In genomic region chr7:140780548-140780947, GRCm38 (mm10) we compare ENCODE assay signal across 30 mouse cellular contexts. TPM values are rescaled to one million over a fixed set of nuclear protein-coding genes. Genes with fewer than 3 reads are reported as not detected.
"Had no signal": no experiment of that assay in that cellular context is flagged by ENCODE, and none has a peak within 500 bp of the region (broad histone marks: within the 10 kb centered on the region; RNA-seq: fewer than 3 reads in every experiment).

No protein-coding gene starts in this region.

- H3K27me3 ChIP-seq: heart, embryonic 13.5 days; heart, embryonic 15.5 days; hindbrain, embryonic 13.5 days; hindbrain, embryonic 15.5 days; kidney, embryonic 15.5 days; limb, embryonic 15.5 days; liver, embryonic 12.5 days had no signal

- DNase-seq: gastrocnemius, adult 2 months; gastrocnemius, postnatal 10 days; gastrocnemius, postnatal 25 days; heart, adult 18-20 months; heart, postnatal 14 days; heart, postnatal 36 days; kidney, adult 11 months; kidney, adult 2 months; kidney, adult 9 months; kidney, postnatal 14 days; kidney, postnatal 36 days; layer of hippocampus, adult 9-11 months; layer of hippocampus, postnatal 36 days; left cerebral cortex, postnatal 4 days had no signal

- H3K4me2 ChIP-seq: heart, embryonic 11.5 days; heart, embryonic 13.5 days; heart, embryonic 15.5 days; hindbrain, embryonic 13.5 days; hindbrain, embryonic 15.5 days; kidney, embryonic 15.5 days; limb, embryonic 15.5 days; liver, embryonic 12.5 days had no signal

- H3K36me3 ChIP-seq: heart, embryonic 13.5 days; heart, embryonic 15.5 days; hindbrain, embryonic 13.5 days; hindbrain, embryonic 15.5 days; kidney, embryonic 15.5 days; limb, embryonic 15.5 days; liver, embryonic 12.5 days had no signal

- ATAC-seq: hindbrain, postnatal 0 days; intestine, embryonic 16.5 days; liver, embryonic 12.5 days had no signal

- H3K9ac ChIP-seq: heart, embryonic 13.5 days; heart, embryonic 15.5 days; hindbrain, embryonic 13.5 days; hindbrain, embryonic 15.5 days; kidney, embryonic 15.5 days; limb, embryonic 15.5 days; liver, embryonic 12.5 days; liver, embryonic 14.5 days had no signal

- H3K27ac ChIP-seq: gastrocnemius, adult 2 months; heart, embryonic 13.5 days; heart, embryonic 15.5 days; hindbrain, embryonic 13.5 days; hindbrain, embryonic 15.5 days; hindbrain, postnatal 0 days; kidney, embryonic 15.5 days; kidney, postnatal 0 days; limb, embryonic 15.5 days; liver, embryonic 12.5 days; liver, embryonic 14.5 days had no signal

- H3K4me3 ChIP-seq: gastrocnemius, adult 2 months; heart, embryonic 13.5 days; heart, embryonic 15.5 days; hindbrain, embryonic 13.5 days; hindbrain, embryonic 15.5 days; kidney, embryonic 15.5 days; limb, embryonic 15.5 days; liver, embryonic 12.5 days had no signal

- H3K9me3 ChIP-seq: heart, embryonic 13.5 days; heart, embryonic 15.5 days; hindbrain, embryonic 13.5 days; hindbrain, embryonic 15.5 days; kidney, embryonic 15.5 days; limb, embryonic 15.5 days; liver, embryonic 12.5 days had no signal

- H3K4me1 ChIP-seq: heart, embryonic 13.5 days; heart, embryonic 15.5 days; hindbrain, embryonic 13.5 days; hindbrain, embryonic 15.5 days; kidney, embryonic 15.5 days; limb, embryonic 15.5 days; liver, embryonic 12.5 days had no signal

RNA-seq across cellular contexts. Expression of gene Syce1, which starts 7.1 kb away (rescaled TPM):
- polyA plus RNA-seq: kidney, postnatal 0 days; large intestine, adult 2 months had no signal

RNA-seq across cellular contexts. Expression of gene Cyp2e1, which starts 17.0 kb away (rescaled TPM):
- polyA plus RNA-seq: heart, embryonic 11.5 days; heart, embryonic 13.5 days; heart, embryonic 15.5 days; heart, postnatal 0 days; hindbrain, embryonic 11.5 days; hindbrain, embryonic 13.5 days; hindbrain, embryonic 15.5 days; hindbrain, postnatal 0 days; intestine, embryonic 14.5 days; intestine, embryonic 16.5 days; limb, embryonic 15.5 days; liver, embryonic 12.5 days had no signal

RNA-seq across cellular contexts. Expression of gene Urah, which starts 54.3 kb away (rescaled TPM):
- polyA plus RNA-seq: heart, embryonic 11.5 days; hindbrain, embryonic 13.5 days had no signal
